Mouse (Mus musculus) ovary, postnatal 10 days (tissue): ENCODE results near the gene Zfp94.
A peak's percentile ranks its signal among the peaks of the same experiment; 100 is the strongest.

ENCODE experiments used
- DNase-seq: peaks from one replicate; pipeline ENCODE4 v3.0.0; 2022; ENCODE audit warnings: low spot score

Zfp94 gene

GRCm38 (mm10) chr7:24316567-24317092 lies at the start of gene Zfp94:
Gene Zfp94, minus strand, starts transcription at chr7:24316666.
- DNase-seq, result peak; percentile 80

- DNase-seq, result no peak
Observed at GRCm38 (mm10) chr7:24365258-24366014, 49.0 kb upstream of the Zfp94 start.

- DNase-seq, result peak; percentile 69
Observed at GRCm38 (mm10) chr7:24364827-24365226, 48.4 kb upstream of the Zfp94 start.

- no peak for DNase-seq
Observed at GRCm38 (mm10) chr7:24363228-24363627, 46.8 kb upstream of the Zfp94 start.

- DNase-seq, result no peak
Observed at GRCm38 (mm10) chr7:24361001-24361400, 44.5 kb upstream of the Zfp94 start.

GRCm38 (mm10) chr7:24359269-24359668 lies 42.8 kb upstream of the Zfp94 start:
- DNase-seq, result peak; percentile 26

- DNase-seq, result no peak
Observed at GRCm38 (mm10) chr7:24357899-24358298, 41.4 kb upstream of the Zfp94 start.

GRCm38 (mm10) chr7:24356081-24356480 lies 39.6 kb upstream of the Zfp94 start:
- no peak for DNase-seq

- no peak for DNase-seq
Observed at GRCm38 (mm10) chr7:24355646-24356045, 39.2 kb upstream of the Zfp94 start.

- DNase-seq, result no peak
Observed at GRCm38 (mm10) chr7:24348896-24349295, 32.4 kb upstream of the Zfp94 start, which contains the start of gene Lypd5. Gene Lypd5, plus strand, starts transcription at chr7:24349196.

- DNase-seq, result no peak
Observed at GRCm38 (mm10) chr7:24346444-24346843, 30.0 kb upstream of the Zfp94 start.

GRCm38 (mm10) chr7:24343701-24344272 lies 27.3 kb upstream of the Zfp94 start:
- DNase-seq, result no peak

GRCm38 (mm10) chr7:24338241-24338640 lies 21.8 kb upstream of the Zfp94 start:
- no peak for DNase-seq

- DNase-seq, result peak; percentile 26
Observed at GRCm38 (mm10) chr7:24335699-24336309, 19.3 kb upstream of the Zfp94 start.

- DNase-seq, result no peak
Observed at GRCm38 (mm10) chr7:24333304-24333986, 17.0 kb upstream of the Zfp94 start, which contains the start of gene Tescl. Gene Tescl, minus strand, starts transcription at chr7:24333936.

GRCm38 (mm10) chr7:24327281-24327975 lies 11.0 kb upstream of the Zfp94 start:
- no peak for DNase-seq

- no peak for DNase-seq
Observed at GRCm38 (mm10) chr7:24326273-24327135, 10.0 kb upstream of the Zfp94 start.

GRCm38 (mm10) chr7:24325675-24326128 lies 9.2 kb upstream of the Zfp94 start:
- no peak for DNase-seq

- no peak for DNase-seq
Observed at GRCm38 (mm10) chr7:24325197-24325596, 8.7 kb upstream of the Zfp94 start.

GRCm38 (mm10) chr7:24322593-24322992 lies 6.1 kb upstream of the Zfp94 start:
- DNase-seq, result no peak

GRCm38 (mm10) chr7:24318942-24319341 lies 2.5 kb upstream of the Zfp94 start:
- DNase-seq, result no peak
